Mouse (Mus musculus): ENCODE measurements around the gene Cdc42ep4.

Gene Cdc42ep4

GRCm38 (mm10) chr11:113751484-113752084, at the start of gene Cdc42ep4:
Gene Cdc42ep4, minus strand, starts transcription at chr11:113751881.
- DNase-seq (ENCODE audit: low spot score): peak; percentile 85

- DNase-seq (ENCODE audit: low spot score): no peak
Measured at GRCm38 (mm10) chr11:113800026-113800425, 48.3 kb upstream of the Cdc42ep4 start.

- DNase-seq (ENCODE audit: low spot score): no peak
Measured at GRCm38 (mm10) chr11:113799041-113799447, 47.4 kb upstream of the Cdc42ep4 start.

GRCm38 (mm10) chr11:113798011-113798410, 46.3 kb upstream of the Cdc42ep4 start:
- no peak for DNase-seq (ENCODE audit: low spot score)

GRCm38 (mm10) chr11:113797014-113797983, 45.6 kb upstream of the Cdc42ep4 start:
- DNase-seq (ENCODE audit: low spot score): no peak

GRCm38 (mm10) chr11:113795846-113796245, 44.2 kb upstream of the Cdc42ep4 start:
- no peak for DNase-seq (ENCODE audit: low spot score)

- DNase-seq (ENCODE audit: low spot score): no peak
Measured at GRCm38 (mm10) chr11:113791357-113792215, 39.9 kb upstream of the Cdc42ep4 start.

GRCm38 (mm10) chr11:113789101-113789500, 37.4 kb upstream of the Cdc42ep4 start:
- no peak for DNase-seq (ENCODE audit: low spot score)

- no peak for DNase-seq (ENCODE audit: low spot score)
Measured at GRCm38 (mm10) chr11:113788183-113788789, 36.6 kb upstream of the Cdc42ep4 start.

- no peak for DNase-seq (ENCODE audit: low spot score)
Measured at GRCm38 (mm10) chr11:113787432-113788182, 35.9 kb upstream of the Cdc42ep4 start.

GRCm38 (mm10) chr11:113787009-113787408, 35.3 kb upstream of the Cdc42ep4 start:
- DNase-seq (ENCODE audit: low spot score): no peak

- DNase-seq (ENCODE audit: low spot score): no peak
Measured at GRCm38 (mm10) chr11:113786395-113786794, 34.7 kb upstream of the Cdc42ep4 start.

- peak; percentile 69 for DNase-seq (ENCODE audit: low spot score)
Measured at GRCm38 (mm10) chr11:113785406-113786171, 33.9 kb upstream of the Cdc42ep4 start.

- DNase-seq (ENCODE audit: low spot score): no peak
Measured at GRCm38 (mm10) chr11:113784656-113785396, 33.1 kb upstream of the Cdc42ep4 start.

GRCm38 (mm10) chr11:113782496-113782895, 30.8 kb upstream of the Cdc42ep4 start:
- no peak for DNase-seq (ENCODE audit: low spot score)

GRCm38 (mm10) chr11:113782006-113782405, 30.3 kb upstream of the Cdc42ep4 start:
- DNase-seq (ENCODE audit: low spot score): no peak

GRCm38 (mm10) chr11:113779680-113780041, 28.0 kb upstream of the Cdc42ep4 start:
- no peak for DNase-seq (ENCODE audit: low spot score)

GRCm38 (mm10) chr11:113778733-113779679, 27.3 kb upstream of the Cdc42ep4 start:
- no peak for DNase-seq (ENCODE audit: low spot score)
